Mouse (Mus musculus) olfactory bulb, adult 2 months (tissue): Measurements from ENCODE around the gene Fermt2.

ENCODE experiments used
- CTCF ChIP-seq: fragments of 200-500 bp; IDR thresholded peaks from 2 replicates; pipeline ENCODE4 v1.5.1; 2012; ENCODE audit warnings: low read depth, mild to moderate bottlenecking, low read length, moderate library complexity; ENCODE audit not compliant: insufficient read depth
- POLR2A ChIP-seq: fragments of 200-500 bp; IDR thresholded peaks from 2 replicates; pipeline ENCODE4 v1.6.1; 2012; ENCODE audit warnings: mild to moderate bottlenecking, low read depth, low read length, moderate library complexity; ENCODE audit not compliant: insufficient read depth

DNA sequence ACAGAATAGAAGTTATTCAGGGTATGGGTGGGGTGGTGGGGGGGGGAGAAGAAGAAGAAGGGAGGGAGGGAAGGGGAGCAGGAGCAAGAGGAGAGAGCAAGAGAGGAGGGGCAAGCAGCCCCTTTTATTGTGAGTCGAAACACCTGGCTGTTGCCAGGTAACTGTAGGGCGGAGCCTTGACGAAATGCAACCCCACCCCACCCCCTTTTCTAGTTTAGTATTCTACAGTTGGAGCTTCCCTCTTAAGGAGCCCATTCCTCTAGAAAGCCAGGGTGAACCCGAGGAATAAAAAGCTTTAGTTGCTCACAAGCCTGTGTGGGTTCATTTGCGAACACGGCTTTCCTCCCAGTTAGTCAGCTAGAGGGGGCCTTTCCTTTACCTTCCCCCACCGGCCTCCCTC, 85.0 kb downstream of the Fermt2 start:
- no peak for TF ChIP-seq CTCF
- no peak for TF ChIP-seq POLR2A
